Mouse (Mus musculus) C2C12 (cell line): ENCODE data around the gene Timeless.

Source experiments
- CTCF ChIP-seq: IDR thresholded peaks from one replicate; pipeline ENCODE4 v1.5.1; 2011; ENCODE audit not compliant: control insufficient read depth, insufficient read depth, insufficient read length
- FOSL1 ChIP-seq: IDR thresholded peaks from one replicate; pipeline ENCODE4 v1.8.0; 2011; ENCODE audit warnings: mild to moderate bottlenecking, low read length; ENCODE audit not compliant: poor library complexity, insufficient read depth, severe bottlenecking
- MAX ChIP-seq: IDR thresholded peaks from one replicate; pipeline ENCODE4 v1.6.1; 2011; ENCODE audit warnings: mild to moderate bottlenecking, control low read depth
- MYOD1 ChIP-seq: IDR thresholded peaks from one replicate; pipeline ENCODE4 v1.6.1; 2011; ENCODE audit warnings: low read depth; ENCODE audit not compliant: control insufficient read depth, insufficient read length
- MYOG ChIP-seq: IDR thresholded peaks from one replicate; pipeline ENCODE4 v1.6.1; 2011; ENCODE audit not compliant: control insufficient read depth, insufficient read length; ENCODE audit errors: extremely low read depth
- USF1 ChIP-seq: IDR thresholded peaks from one replicate; pipeline ENCODE4 v1.6.1; 2011; ENCODE audit warnings: low read depth, mild to moderate bottlenecking, control low read depth, moderate library complexity

- no peak for TF ChIP-seq CTCF
- TF ChIP-seq FOSL1: no peak
- TF ChIP-seq MAX: no peak
- no peak for TF ChIP-seq USF1
- TF ChIP-seq MYOG: no peak
- no peak for TF ChIP-seq MYOD1
These were observed 70.5 kb downstream of the Timeless start for GRCm38 (mm10) chr10:128302357-128302756.
